Mouse (Mus musculus): ENCODE measurements at regions not wholly inside any gene's neighbourhood (a gene's known extent, or its start where the extent isn't known, plus 50 kb on each side); places are given as distances from the start of the nearest gene placed in this dataset.

GRCm38 (mm10) chr19:52177088-52177791, 86.9 kb upstream of the Ins1 start:
- 0 out of 2 replicates have a peak, but pooled peaks have one; percentile 13 for ATAC-seq (ENCODE audit: low TSS enrichment)

GRCm38 (mm10) chr19:52193813-52194212, 70.3 kb upstream of the Ins1 start:
- ATAC-seq (ENCODE audit: low TSS enrichment), result peak; percentile 62

- ATAC-seq (ENCODE audit: low TSS enrichment), result no peak
Measured at GRCm38 (mm10) chr19:52199545-52200284, 64.4 kb upstream of the Ins1 start.

- peak; percentile 34; the same call in 1 of the 2 replicates for ATAC-seq (ENCODE audit: low TSS enrichment)
Measured at GRCm38 (mm10) chr19:52207725-52208124, 56.4 kb upstream of the Ins1 start.

Data from frontal cortex, adult (tissue).